Mouse (Mus musculus): ENCODE data around the gene Slc4a1ap. TPM values are rescaled to one million over a fixed set of nuclear protein-coding genes. Genes with fewer than 3 reads are reported as not detected.
A peak's percentile ranks its signal among the peaks of the same experiment; 100 is the strongest.
"Not testable (repeated sequence)": the region's sequence is repeated elsewhere in the genome, so short reads cannot be mapped to it uniquely, and the experiment has no call there.

The Slc4a1ap gene
- polyA plus RNA-seq, 2 experiments, result 8.3 to 10.5 TPM

GRCm38 (mm10) chr5:31527117-31527680 is 404 bp downstream of the Slc4a1ap start:
- Histone ChIP-seq H3K4me2 (ENCODE audit: low read depth) (peak overlapping the region; percentile 83), H3K36me3 (replicated peaks; ENCODE audit: control insufficient read depth, insufficient read depth, low read depth) (peaks cover 13% of the 10 kb centered on the region), H3K9ac (replicated peaks) (peak overlapping the region; percentile 83), H3K27ac (no peak overlapping the region), H3K27me3 (ENCODE audit: control insufficient read depth, insufficient read depth, low read length) (no peaks in the 10 kb centered on the region), H3K4me3 (ENCODE audit: insufficient read depth in 1 of 2, low read depth in 2 of 2, low read length in 2 of 2) (peak overlapping the region; percentile 86 to 94), H3K4me1 (replicated peaks; ENCODE audit: control insufficient read depth in 2 of 2, insufficient read depth in 2 of 2, low read length in 1 of 2) (peaks cover 12 to 14% of the 10 kb centered on the region in 2 experiments), H3K9me3 (ENCODE audit: control insufficient read depth, low read length) (no peaks in the 10 kb centered on the region)
- ATAC-seq (ENCODE audit: insufficient read depth) (peak; percentile 33), DNase-seq (ENCODE audit: low read depth in 3 of 3, low spot score in 3 of 3) (peak in 2 of 3 experiments; percentile 22 to 23)
- WGBS (ENCODE audit: insufficient replicate concordance), result 2% methylated on average over 40 of the region's 40 CpGs
- TF ChIP-seq CTCF (IDR thresholded peaks at IDR 0.05; ENCODE audit: low read depth) (no peak), EP300 (IDR thresholded peaks at IDR 0.05; ENCODE audit: low read depth) (no peak)

- Histone ChIP-seq H3K36me3 (replicated peaks; ENCODE audit: control insufficient read depth, insufficient read depth, low read depth) (peaks cover 18% of the 10 kb centered on the region), H3K9ac (replicated peaks) (peak within 1 kb of the TSS; percentile 83), H3K27ac (peak within 1 kb of the TSS; percentile 24), H3K4me3 (ENCODE audit: insufficient read depth in 1 of 2, low read depth in 2 of 2, low read length in 2 of 2) (peak within 1 kb of the TSS; percentile 86 to 94), H3K4me2 (ENCODE audit: low read depth) (peak within 1 kb of the TSS; percentile 83), H3K4me1 (replicated peaks; ENCODE audit: control insufficient read depth in 2 of 2, insufficient read depth in 2 of 2, low read length in 1 of 2) (peaks cover 12 to 14% of the 10 kb centered on the region in 2 experiments)
- H3K9me3 ChIP-seq (ENCODE audit: control insufficient read depth, low read length); ATAC-seq (ENCODE audit: insufficient read depth); DNase-seq (ENCODE audit: low read depth in 3 of 3, low spot score in 3 of 3); H3K27me3 ChIP-seq (ENCODE audit: control insufficient read depth, insufficient read depth, low read length): not testable (repeated sequence)
- 64% methylated on average over 11 of the region's 11 CpGs for WGBS (ENCODE audit: insufficient replicate concordance)
Observed at GRCm38 (mm10) chr5:31527707-31528106, 912 bp downstream of the Slc4a1ap start, which contains the start of gene Supt7l. TSS of gene Supt7l (minus strand) at chr5:31527807.

GRCm38 (mm10) chr5:31528560-31528959 is 1.8 kb downstream of the Slc4a1ap start:
- H3K4me2 ChIP-seq (ENCODE audit: low read depth), result peak overlapping the region; percentile 83
- no peak overlapping the region for H3K4me3 ChIP-seq (ENCODE audit: insufficient read depth in 1 of 2, low read depth in 2 of 2, low read length in 2 of 2)
- H3K9ac ChIP-seq (replicated peaks), result no peak overlapping the region
- ATAC-seq (ENCODE audit: insufficient read depth), result no peak
- no peaks in the 10 kb centered on the region for H3K27me3 ChIP-seq (ENCODE audit: control insufficient read depth, insufficient read depth, low read length)
- no peak overlapping the region for H3K27ac ChIP-seq
- 22% methylated on average over 2 of the region's 2 CpGs for WGBS (ENCODE audit: insufficient replicate concordance)
- peaks cover 20% of the 10 kb centered on the region for H3K36me3 ChIP-seq (replicated peaks; ENCODE audit: control insufficient read depth, insufficient read depth, low read depth)
- no peak for TF ChIP-seq EP300 (IDR thresholded peaks at IDR 0.05; ENCODE audit: low read depth)
- TF ChIP-seq CTCF (IDR thresholded peaks at IDR 0.05; ENCODE audit: low read depth), result no peak
- H3K4me1 ChIP-seq (replicated peaks; ENCODE audit: control insufficient read depth in 2 of 2, insufficient read depth in 2 of 2, low read length in 1 of 2), result peaks cover 12 to 14% of the 10 kb centered on the region in 2 experiments
- DNase-seq (ENCODE audit: low read depth in 3 of 3, low spot score in 3 of 3), result peak in 2 of 3 experiments; percentile 11 to 26
- H3K9me3 ChIP-seq (ENCODE audit: control insufficient read depth, low read length), result no peaks in the 10 kb centered on the region

GRCm38 (mm10) chr5:31535228-31535627 is 8.4 kb downstream of the Slc4a1ap start:
- 63% methylated on average over 2 of the region's 2 CpGs for WGBS (ENCODE audit: insufficient replicate concordance)
- no peaks in the 10 kb centered on the region for H3K4me1 ChIP-seq (replicated peaks; ENCODE audit: control insufficient read depth in 2 of 2, insufficient read depth in 2 of 2, low read length in 1 of 2)
- H3K9me3 ChIP-seq (ENCODE audit: control insufficient read depth, low read length), result no peaks in the 10 kb centered on the region
- no peak overlapping the region for H3K4me3 ChIP-seq (ENCODE audit: insufficient read depth in 1 of 2, low read depth in 2 of 2, low read length in 2 of 2)
- no peak overlapping the region for H3K9ac ChIP-seq (replicated peaks)
- no peak overlapping the region for H3K27ac ChIP-seq
- ATAC-seq (ENCODE audit: insufficient read depth) (no peak), DNase-seq (ENCODE audit: low read depth in 3 of 3, low spot score in 3 of 3) (no peak)
- TF ChIP-seq EP300 (IDR thresholded peaks at IDR 0.05; ENCODE audit: low read depth), result no peak
- TF ChIP-seq CTCF (IDR thresholded peaks at IDR 0.05; ENCODE audit: low read depth), result no peak
- no peak overlapping the region for H3K4me2 ChIP-seq (ENCODE audit: low read depth)
- peaks cover 34% of the 10 kb centered on the region for H3K36me3 ChIP-seq (replicated peaks; ENCODE audit: control insufficient read depth, insufficient read depth, low read depth)
- no peaks in the 10 kb centered on the region for H3K27me3 ChIP-seq (ENCODE audit: control insufficient read depth, insufficient read depth, low read length)

GRCm38 (mm10) chr5:31559401-31559800 is 32.6 kb downstream of the Slc4a1ap start:
- ATAC-seq (ENCODE audit: insufficient read depth) (no peak), DNase-seq (ENCODE audit: low read depth in 3 of 3, low spot score in 3 of 3) (no peak)
- no peaks in the 10 kb centered on the region for H3K4me1 ChIP-seq (replicated peaks; ENCODE audit: control insufficient read depth in 2 of 2, insufficient read depth in 2 of 2, low read length in 1 of 2)
- H3K9ac ChIP-seq (replicated peaks), result no peak overlapping the region
- peaks cover 5% of the 10 kb centered on the region; the same call in 1 of the 2 replicates for H3K36me3 ChIP-seq (replicated peaks; ENCODE audit: control insufficient read depth, insufficient read depth, low read depth)
- TF ChIP-seq CTCF (IDR thresholded peaks at IDR 0.05; ENCODE audit: low read depth) (no peak), EP300 (IDR thresholded peaks at IDR 0.05; ENCODE audit: low read depth) (no peak)
- H3K4me2 ChIP-seq (ENCODE audit: low read depth), result no peak overlapping the region
- no peak overlapping the region for H3K27ac ChIP-seq
- H3K9me3 ChIP-seq (ENCODE audit: control insufficient read depth, low read length), result no peaks in the 10 kb centered on the region
- H3K4me3 ChIP-seq (ENCODE audit: insufficient read depth in 1 of 2, low read depth in 2 of 2, low read length in 2 of 2), result no peak overlapping the region
- 58% methylated on average over 1 of the region's 1 CpGs for WGBS (ENCODE audit: insufficient replicate concordance)
- H3K27me3 ChIP-seq (ENCODE audit: control insufficient read depth, insufficient read depth, low read length), result no peaks in the 10 kb centered on the region

Data from liver, embryonic 14.5 days (tissue).